Mouse (Mus musculus) ES-E14 (cell line): ENCODE results near the gene Rc3h1. TPM values are rescaled to one million over a fixed set of nuclear protein-coding genes. Genes with fewer than 3 reads are reported as not detected.
A peak's percentile ranks its signal among the peaks of the same experiment; 100 is the strongest.

Experiments used
- DNase-seq: peaks from one replicate; pipeline ENCODE4 v3.0.0-alpha.2; 2013; ENCODE audit warnings: low read depth, low spot score
- H3K27ac ChIP-seq: 2 replicates; pipeline ENCODE4 v1.5.1; 2012; ENCODE audit warnings: low read depth, mild to moderate bottlenecking, low read length, moderate library complexity, mixed read lengths; ENCODE audit not compliant: poor library complexity, insufficient read depth, severe bottlenecking
- H3K36me3 ChIP-seq: 2 replicates; pipeline ENCODE4 v1.6.1; 2012; ENCODE audit warnings: mild to moderate bottlenecking, low read length, moderate library complexity, mixed read lengths; ENCODE audit not compliant: control insufficient read depth, poor library complexity, insufficient read depth, severe bottlenecking
- H3K4me1 ChIP-seq, 2 experiments: fragments of 150-350 bp in 1 of 2; sonication (generic) in 1 of 2; 2 replicates each; pipeline ENCODE4 v1.6.1; 2012; ENCODE audit warnings: low read length in 2 of 2, mild to moderate bottlenecking in 1 of 2, mixed read lengths in 1 of 2; ENCODE audit not compliant: control insufficient read depth in 2 of 2, insufficient read depth in 2 of 2, poor library complexity in 1 of 2
- H3K4me3 ChIP-seq, 2 experiments: fragments of 150-350 bp in 1 of 2; sonication (generic) in 1 of 2; 2 replicates each; pipeline ENCODE4 v1.5.1; 2012; ENCODE audit warnings: low read length in 2 of 2, low read depth in 1 of 2, mild to moderate bottlenecking in 1 of 2, mixed read lengths in 1 of 2; ENCODE audit not compliant: insufficient read depth in 1 of 2, poor library complexity in 1 of 2, severe bottlenecking in 1 of 2
- H3K9ac ChIP-seq: 2 replicates; pipeline ENCODE4 v1.6.1; 2012; ENCODE audit warnings: low read depth, mild to moderate bottlenecking, low read length, mixed read lengths; ENCODE audit not compliant: poor library complexity, insufficient read depth, severe bottlenecking
- H3K9me3 ChIP-seq: fragments of 150-350 bp; sonication (generic); 2 replicates; pipeline ENCODE4 v1.6.1; 2012; ENCODE audit warnings: low read depth, mild to moderate bottlenecking, low read length; ENCODE audit not compliant: control insufficient read depth, insufficient read depth
- CHD2 ChIP-seq: IDR thresholded peaks from 2 replicates; pipeline ENCODE4 v1.6.1; 2014; ENCODE audit warnings: mild to moderate bottlenecking, low read depth, low read length, inconsistent platforms
- HCFC1 ChIP-seq: IDR thresholded peaks from 2 replicates; pipeline ENCODE4 v1.6.1; 2012; ENCODE audit warnings: low read length, inconsistent platforms, borderline replicate concordance; ENCODE audit not compliant: insufficient read depth
- MAFK ChIP-seq: IDR thresholded peaks from 2 replicates; pipeline ENCODE4 v1.6.1; 2014; ENCODE audit warnings: mild to moderate bottlenecking, low read depth, low read length, inconsistent platforms; ENCODE audit not compliant: insufficient read depth
- ZC3H11A ChIP-seq: IDR thresholded peaks from 2 replicates; pipeline ENCODE4 v1.6.1; 2012; ENCODE audit warnings: low read depth, mild to moderate bottlenecking, inconsistent platforms, low read length, borderline replicate concordance
- ZNF384 ChIP-seq: IDR thresholded peaks from 2 replicates; pipeline ENCODE4 v1.6.1; 2012; ENCODE audit warnings: low read depth, low read length, inconsistent platforms
- in situ Hi-C, 2 experiments: fragments of 600-800 bp; cut with MboI; formaldehyde crosslinking; loops; one replicate each; pipeline ENCODE4 v1.15.1; 2025; ENCODE audit warnings: low sequenced_read_pairs in 2 of 2, inconsistent platforms in 1 of 2; ENCODE audit not compliant: unreplicated experiment in 2 of 2
- total RNA-seq: library from RNA; depleted of rRNA; stranded (reverse); fragments of 300-350 nt; gene quantifications from 2 replicates; pipeline ENCODE4 v1.2.3, GENCODE M21; 2012; rRNA removed

The Rc3h1 gene
- total RNA-seq, 1 experiment, result 23.2 TPM

DNA sequence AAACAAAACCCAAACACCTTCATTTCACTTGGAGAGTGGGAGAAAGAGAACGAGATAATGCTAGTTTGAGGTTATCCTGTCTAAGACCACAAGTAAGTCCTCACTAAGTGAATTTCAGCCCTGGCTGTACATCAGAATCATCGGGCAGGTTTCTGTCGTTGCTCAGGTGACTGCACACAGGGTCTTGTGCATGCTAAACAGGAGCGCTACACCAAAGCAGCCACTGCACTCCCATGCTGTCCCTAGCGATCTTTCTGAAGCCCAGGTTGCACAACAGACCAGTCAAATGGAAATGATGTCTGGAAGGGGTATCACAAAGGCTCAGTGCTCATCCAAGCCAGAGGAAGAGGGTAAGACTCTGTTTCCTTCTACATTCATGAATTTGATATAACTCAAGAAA lies 100.3 kb downstream of the Rc3h1 start:
- no peak overlapping the region for H3K4me3 ChIP-seq
- H3K4me1 ChIP-seq, result peaks cover 5 to 7% of the 10 kb centered on the region in 2 experiments; a peak in 2 of 4 replicates
- in situ Hi-C loops, result no loop called here
- TF ChIP-seq ZC3H11A (no peak), CHD2 (no peak), MAFK (no peak), ZNF384 (no peak)
- H3K9me3 ChIP-seq, result no peaks in the 10 kb centered on the region
- no peak for DNase-seq
- peaks cover 4% of the 10 kb centered on the region; the same call in 1 of the 2 replicates for H3K36me3 ChIP-seq
- no peak overlapping the region for H3K27ac ChIP-seq
- no peak overlapping the region for H3K9ac ChIP-seq

- Histone ChIP-seq H3K4me1 (peaks cover 5 to 8% of the 10 kb centered on the region in 2 experiments; a peak in 2 of 4 replicates), H3K27ac (no peak overlapping the region), H3K36me3 (peaks cover 4% of the 10 kb centered on the region), H3K9ac (no peak overlapping the region), H3K4me3 (no peak overlapping the region), H3K9me3 (no peaks in the 10 kb centered on the region)
- in situ Hi-C loops, result no loop called here
- DNase-seq, result no peak
- TF ChIP-seq MAFK (no peak), HCFC1 (no peak), ZC3H11A (no peak), CHD2 (no peak), ZNF384 (no peak)
Observed at GRCm38 (mm10) chr1:161008038-161008437, 101.8 kb downstream of the Rc3h1 start.

- no peak for DNase-seq
- no peak overlapping the region for H3K9ac ChIP-seq
- H3K9me3 ChIP-seq, result no peaks in the 10 kb centered on the region
- in situ Hi-C loops, result no loop called here
- TF ChIP-seq ZC3H11A (no peak), HCFC1 (no peak)
- H3K4me1 ChIP-seq, result peaks cover 4 to 5% of the 10 kb centered on the region in 2 experiments; a peak in 1 of 4 replicates
- H3K27ac ChIP-seq, result no peak overlapping the region
- H3K36me3 ChIP-seq, result peaks cover 4% of the 10 kb centered on the region
- no peak overlapping the region for H3K4me3 ChIP-seq
Observed at GRCm38 (mm10) chr1:161010436-161010835, 104.2 kb downstream of the Rc3h1 start.

- Histone ChIP-seq H3K4me3 (no peak overlapping the region), H3K27ac (no peak overlapping the region), H3K36me3 (peaks cover 6% of the 10 kb centered on the region), H3K9me3 (no peaks in the 10 kb centered on the region), H3K9ac (no peak overlapping the region), H3K4me1 (0 out of 4 replicates have a peak, but pooled peaks cover 0 to 1% of the 10 kb centered on the region in 2 experiments)
- in situ Hi-C loops, result no loop called here
- TF ChIP-seq CHD2 (no peak), ZNF384 (no peak), HCFC1 (no peak), ZC3H11A (no peak), MAFK (no peak)
- DNase-seq, result no peak
Observed at GRCm38 (mm10) chr1:161016378-161016777, 110.2 kb downstream of the Rc3h1 start.

DNA sequence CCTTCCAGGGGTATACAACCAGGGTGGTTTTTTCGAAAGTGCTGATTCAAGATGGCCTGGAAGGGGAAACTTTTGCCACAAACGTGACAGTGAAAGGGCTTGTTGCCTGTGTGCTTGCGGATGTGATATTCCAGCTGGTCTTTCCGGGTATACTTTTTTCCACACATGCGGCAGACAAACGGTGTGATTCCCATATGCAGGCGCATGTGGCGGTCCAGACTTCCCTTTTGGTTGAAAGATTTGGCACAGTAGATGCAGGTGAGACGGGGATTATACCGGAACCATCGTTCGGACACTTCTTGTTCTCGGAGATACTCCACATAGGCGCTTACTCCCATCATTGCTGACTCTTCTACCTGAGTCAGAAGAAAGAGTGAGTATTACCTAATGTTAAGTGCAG lies 113.8 kb downstream of the Rc3h1 start:
- peaks cover 6% of the 10 kb centered on the region for H3K36me3 ChIP-seq
- DNase-seq, result no peak
- in situ Hi-C loops, result no loop called here

More for the DNA sequence above, 113.8 kb downstream of the Rc3h1 start:
- Histone ChIP-seq H3K27ac (no peak overlapping the region), H3K9ac (0 out of 2 replicates have a peak overlapping the region, but pooled peaks have one; percentile 18), H3K9me3 (no peaks in the 10 kb centered on the region), H3K4me3 (peak overlapping the region in 1 of 2 experiments; percentile 40; a peak in 1 of 4 replicates), H3K4me1 (no peaks in the 10 kb centered on the region)
- TF ChIP-seq MAFK (no peak), ZNF384 (no peak), HCFC1 (no peak), CHD2 (no peak), ZC3H11A (no peak)

Other genes starting within 250 kb of the Rc3h1 start
- gene Rabgap1l, start 113.2 kb upstream of the Rc3h1 start, total RNA-seq, result 10.3 and 18.1 TPM in 2 replicates
- 0.89 and 1.4 TPM in 2 replicates for gene Serpinc1, start 72.2 kb downstream of the Rc3h1 start, total RNA-seq
- 10.7 and 13.0 TPM in 2 replicates for gene Zbtb37, start 128.4 kb downstream of the Rc3h1 start, total RNA-seq
- 38.7 and 39.8 TPM in 2 replicates for gene Dars2, start 164.2 kb downstream of the Rc3h1 start, total RNA-seq
- gene Cenpl, start 164.3 kb downstream of the Rc3h1 start, total RNA-seq, result 5.1 and 6.2 TPM in 2 replicates
- gene Klhl20, start 225.1 kb downstream of the Rc3h1 start, total RNA-seq, result 8.9 and 10.2 TPM in 2 replicates
- gene Ankrd45, start 236.3 kb downstream of the Rc3h1 start, total RNA-seq, result 4.2 and 4.3 TPM in 2 replicates